Mouse (Mus musculus) cerebellum, postnatal 25 days (tissue): ENCODE results near the gene Ptgir.
"Not testable (repeated sequence)": the region's sequence is repeated elsewhere in the genome, so short reads cannot be mapped to it uniquely, and the experiment has no call there.

ENCODE experiments used
- DNase-seq, 2 experiments: peaks; one replicate each; pipeline ENCODE4 v3.0.0; 2021; ENCODE audit warnings: mixed read lengths in 2 of 2

The Ptgir gene

GRCm38 (mm10) chr7:16944808-16945315 lies 38.6 kb downstream of the Ptgir start:
- peak in 1 of 2 experiments; percentile 61 for DNase-seq

- peak; percentile 66 to 72 for DNase-seq
These were observed 39.1 kb downstream of the Ptgir start for GRCm38 (mm10) chr7:16945419-16945818.

GRCm38 (mm10) chr7:16946441-16947348 lies 40.4 kb downstream of the Ptgir start:
- peak; percentile 81 to 82 for DNase-seq

- peak in 1 of 2 experiments; percentile 74 for DNase-seq
These were observed 41.1 kb downstream of the Ptgir start for GRCm38 (mm10) chr7:16947349-16947895.

GRCm38 (mm10) chr7:16947959-16948361 lies 41.7 kb downstream of the Ptgir start:
- peak; percentile 57 to 62 for DNase-seq

GRCm38 (mm10) chr7:16948923-16949458 lies 42.7 kb downstream of the Ptgir start:
- DNase-seq, result peak in 1 of 2 experiments; percentile 58

- DNase-seq, result peak; percentile 93 to 94
These were observed 43.9 kb downstream of the Ptgir start for GRCm38 (mm10) chr7:16949908-16950841.

GRCm38 (mm10) chr7:16950861-16951635 lies 44.8 kb downstream of the Ptgir start:
- peak; percentile 82 to 86 for DNase-seq

GRCm38 (mm10) chr7:16953776-16954175 lies 47.5 kb downstream of the Ptgir start:
- not testable (repeated sequence) for DNase-seq

- no peak for DNase-seq
These were observed 49.4 kb downstream of the Ptgir start for GRCm38 (mm10) chr7:16955712-16956111.

- DNase-seq, result no peak
These were observed 50.3 kb downstream of the Ptgir start for GRCm38 (mm10) chr7:16956410-16957265.

- peak; percentile 87 to 93 for DNase-seq
These were observed 53.4 kb downstream of the Ptgir start, which contains the start of gene Pnmal1 for GRCm38 (mm10) chr7:16959539-16960187. Pnmal1 (plus strand) TSS chr7:16959679.
